Mouse (Mus musculus): ENCODE results near the gene Arvcf.

The Arvcf gene

GRCm38 (mm10) chr16:18347931-18348600 is at the start of gene Arvcf, which contains the start of gene Tango2:
Gene Arvcf (plus strand): TSS chr16:18348182.
Gene Tango2 (minus strand): TSS chr16:18348103.
- DNase-seq (ENCODE audit: low read depth, low spot score), result peak; percentile 61

DNA sequence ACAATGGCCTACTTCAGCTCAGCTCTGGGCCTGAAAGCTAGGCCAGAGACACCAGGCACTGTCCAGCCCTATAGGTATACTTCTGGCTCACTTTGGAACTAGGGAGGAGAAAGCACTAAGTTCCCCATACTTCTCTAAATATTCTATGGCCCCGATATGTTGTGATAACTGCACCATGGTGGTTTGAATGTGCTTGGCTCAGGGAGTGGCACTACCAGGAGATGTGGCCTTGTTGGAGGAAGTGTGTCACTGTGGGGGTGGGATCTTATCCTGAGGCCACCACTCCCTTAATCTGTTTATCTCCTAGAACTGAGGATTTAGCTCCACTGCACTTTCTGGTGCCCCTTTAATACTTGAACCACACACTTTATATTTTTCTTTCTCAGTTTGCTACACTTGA is 39.8 kb upstream of the Arvcf start:
- no peak for DNase-seq (ENCODE audit: low read depth, low spot score)

- DNase-seq (ENCODE audit: low read depth, low spot score), result no peak
Measured at GRCm38 (mm10) chr16:18318992-18319391, 29.0 kb upstream of the Arvcf start.

GRCm38 (mm10) chr16:18321443-18321842 is 26.5 kb upstream of the Arvcf start:
- no peak for DNase-seq (ENCODE audit: low read depth, low spot score)

- no peak for DNase-seq (ENCODE audit: low read depth, low spot score)
Measured at GRCm38 (mm10) chr16:18323460-18323859, 24.5 kb upstream of the Arvcf start.

DNA sequence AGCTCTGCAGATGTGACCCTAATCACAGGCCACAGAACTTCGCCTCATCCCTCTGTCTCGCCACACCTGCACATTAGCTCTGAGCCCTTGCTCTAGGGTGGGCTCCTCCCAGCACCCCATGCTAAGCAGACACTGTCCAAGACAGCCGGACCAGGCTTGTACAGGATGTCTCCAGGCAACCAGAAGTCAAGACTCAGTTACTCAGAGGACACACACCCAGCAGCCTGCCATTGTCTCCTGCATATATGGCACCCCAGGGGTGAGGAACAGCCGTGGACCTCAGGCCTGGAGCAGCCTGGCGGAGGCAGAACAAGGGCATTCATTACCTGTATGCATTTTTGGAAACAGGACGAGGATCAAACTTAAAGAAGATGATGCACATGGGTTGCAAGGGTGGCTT is 24.0 kb upstream of the Arvcf start:
- DNase-seq (ENCODE audit: low read depth, low spot score), result no peak

GRCm38 (mm10) chr16:18325741-18326140 is 22.2 kb upstream of the Arvcf start:
- no peak for DNase-seq (ENCODE audit: low read depth, low spot score)

DNA sequence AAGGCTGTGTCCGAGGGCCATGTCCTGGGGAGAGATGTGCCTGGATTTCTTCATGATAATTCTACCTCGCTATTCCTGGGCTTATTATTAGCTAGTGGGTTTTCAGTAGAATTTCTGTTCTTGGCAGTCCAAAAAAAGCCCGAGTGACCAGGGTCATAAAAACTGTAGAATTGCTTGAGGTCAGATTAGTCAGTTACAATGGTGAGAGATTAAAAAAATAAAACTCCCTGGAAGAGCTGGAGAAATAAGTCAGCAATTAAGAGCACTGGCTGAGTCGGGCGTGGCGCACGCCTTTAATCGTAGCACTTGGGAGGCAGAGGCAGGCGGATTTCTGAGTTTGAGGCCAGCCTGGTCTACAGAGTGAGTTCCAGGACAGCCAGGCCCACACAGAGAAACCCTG is 20.0 kb upstream of the Arvcf start:
- no peak for DNase-seq (ENCODE audit: low read depth, low spot score)

DNA sequence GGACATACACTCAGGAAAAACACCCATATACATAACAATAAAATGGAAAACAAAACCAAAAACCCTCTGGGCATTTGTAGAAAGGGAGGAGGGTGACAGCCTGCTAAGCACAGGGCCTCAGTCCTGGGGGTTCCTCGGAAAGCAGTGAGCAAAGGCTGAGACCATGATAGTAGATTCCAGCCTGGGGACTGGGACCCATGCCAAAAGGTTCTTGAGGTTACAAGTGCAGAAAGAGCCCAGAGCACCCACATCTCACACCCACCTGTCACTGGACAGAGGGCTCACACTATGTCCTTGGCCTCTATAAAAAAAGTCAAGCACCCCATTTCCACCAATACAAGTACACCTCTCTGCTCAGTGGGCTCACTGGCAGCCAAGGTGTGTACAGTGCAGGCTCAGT is 19.5 kb upstream of the Arvcf start:
- no peak for DNase-seq (ENCODE audit: low read depth, low spot score)

DNA sequence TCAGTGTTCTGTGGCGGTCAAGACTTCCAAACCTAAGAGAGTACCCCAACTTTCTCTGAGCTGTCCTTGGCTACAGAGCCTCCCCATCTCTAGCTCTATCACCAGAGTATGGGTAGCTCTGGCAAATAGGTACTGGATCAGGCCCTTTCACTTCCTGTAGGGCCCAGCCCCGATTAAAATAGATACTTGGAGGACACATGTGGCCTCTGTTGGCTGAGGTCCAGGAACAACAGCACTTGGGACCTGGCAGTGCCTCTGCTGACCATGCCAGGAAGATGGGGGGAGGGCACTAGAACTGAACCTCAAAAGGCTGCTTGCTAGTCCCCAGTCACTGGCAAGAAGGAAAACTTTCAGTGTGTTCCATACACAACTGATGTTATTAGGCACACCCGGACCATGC is 14.0 kb upstream of the Arvcf start:
- no peak for DNase-seq (ENCODE audit: low read depth, low spot score)

- DNase-seq (ENCODE audit: low read depth, low spot score), result no peak
Measured at GRCm38 (mm10) chr16:18335981-18336380, 12.0 kb upstream of the Arvcf start.

- no peak for DNase-seq (ENCODE audit: low read depth, low spot score)
Measured at GRCm38 (mm10) chr16:18337261-18337660, 10.7 kb upstream of the Arvcf start.

DNA sequence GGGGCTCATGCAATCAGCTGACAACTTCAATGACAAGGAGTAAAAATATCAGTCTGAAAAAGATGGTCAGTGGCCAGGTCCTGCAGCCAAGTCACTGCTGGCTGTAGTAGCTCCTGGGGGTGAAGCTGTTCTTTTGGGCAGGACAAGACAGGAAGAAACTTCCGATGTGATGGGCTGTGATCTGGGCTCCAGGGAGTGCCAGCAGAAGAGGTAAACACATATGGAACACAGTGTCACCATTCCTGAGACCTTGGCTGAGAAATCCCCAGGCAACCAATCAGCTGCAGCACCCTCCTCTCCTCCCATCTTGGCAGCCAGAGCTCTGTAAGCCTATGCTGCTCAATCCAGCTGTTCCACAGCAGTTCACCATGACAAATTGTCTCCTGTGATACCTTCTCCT is 8.1 kb upstream of the Arvcf start:
- no peak for DNase-seq (ENCODE audit: low read depth, low spot score)

DNA sequence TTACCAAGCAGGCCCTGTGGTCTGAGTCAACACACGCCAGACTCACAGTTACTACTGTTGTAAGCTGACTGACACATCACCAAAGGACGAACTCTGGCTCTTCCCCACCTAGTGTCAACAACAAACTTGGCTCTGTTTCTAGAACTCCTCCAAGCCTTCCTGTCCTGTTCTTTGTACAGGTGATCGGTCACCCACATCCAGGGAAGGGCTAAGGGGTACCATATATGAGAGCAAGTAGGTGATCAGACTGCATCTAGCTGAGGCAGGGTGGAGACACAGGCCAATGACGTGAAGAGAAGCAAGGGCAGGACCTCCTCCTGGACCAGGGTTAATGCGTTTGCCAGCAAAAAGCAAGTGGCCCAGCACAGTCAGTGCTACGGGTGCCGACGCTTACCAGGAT is 6.4 kb upstream of the Arvcf start:
- no peak for DNase-seq (ENCODE audit: low read depth, low spot score)

DNA sequence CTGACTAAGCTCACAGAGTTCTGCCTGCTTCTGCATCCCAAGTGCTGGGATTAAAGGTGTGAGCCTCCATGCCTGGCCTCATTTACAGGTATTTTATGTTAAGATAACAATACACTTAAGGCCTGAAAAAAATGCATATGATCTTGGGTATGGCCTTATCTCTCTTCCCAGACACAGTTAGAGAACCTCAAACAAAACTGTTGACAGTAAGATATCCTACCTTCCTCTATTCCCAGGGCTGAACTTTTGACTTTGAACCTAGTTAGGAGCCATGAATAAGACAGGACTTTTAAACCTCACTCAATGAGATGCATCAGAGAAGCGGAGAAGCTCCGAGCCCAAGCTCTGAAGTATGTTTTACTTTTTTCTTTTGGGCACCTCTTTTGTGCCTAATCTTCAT is 5.9 kb upstream of the Arvcf start:
- no peak for DNase-seq (ENCODE audit: low read depth, low spot score)

DNA sequence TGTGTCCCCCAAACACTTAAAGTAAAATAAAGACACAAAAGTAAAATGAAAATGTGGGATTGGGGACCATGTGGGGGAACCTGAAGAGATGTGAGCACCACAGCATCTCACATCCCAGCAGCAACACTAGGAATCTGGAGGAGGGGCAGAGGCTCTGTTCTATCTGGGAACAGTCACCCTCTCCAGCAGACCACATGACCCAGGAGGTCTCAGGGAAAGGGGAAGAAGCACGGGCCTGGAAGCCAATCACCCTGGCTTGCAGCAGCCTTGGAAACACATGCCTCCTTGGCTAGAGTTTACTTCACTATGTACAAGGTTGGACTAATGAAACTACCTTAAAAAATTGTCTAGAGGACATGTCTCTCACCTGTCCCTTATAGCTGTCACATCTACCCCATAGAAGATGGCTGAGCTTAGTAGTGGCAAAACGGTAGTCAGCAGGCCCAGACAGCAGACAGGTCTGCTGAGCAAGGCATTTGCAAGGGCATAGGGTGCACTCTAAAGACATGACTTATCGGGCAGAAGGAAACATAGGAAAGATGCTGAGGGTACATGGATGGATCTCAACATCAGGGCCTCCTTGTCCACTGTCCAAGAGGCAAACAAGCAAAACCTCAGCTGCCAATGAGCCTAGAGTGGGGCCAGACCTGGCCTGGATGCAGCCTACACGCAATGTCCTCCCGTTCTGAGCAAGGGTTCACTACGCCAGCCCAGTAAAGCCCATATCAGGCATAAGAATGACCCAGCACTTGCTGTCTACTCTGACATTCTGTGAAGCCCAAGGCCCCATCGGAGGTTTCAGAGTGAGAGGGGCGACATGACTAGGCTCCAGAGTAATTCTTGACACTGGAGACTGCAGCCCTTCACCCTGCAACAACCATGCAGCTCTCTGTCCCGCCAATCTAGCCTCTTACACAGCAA is 5.1 kb upstream of the Arvcf start:
- DNase-seq (ENCODE audit: low read depth, low spot score), result peak; percentile 15

GRCm38 (mm10) chr16:18343778-18344177 is 4.2 kb upstream of the Arvcf start:
- peak; percentile 96 for DNase-seq (ENCODE audit: low read depth, low spot score)

DNA sequence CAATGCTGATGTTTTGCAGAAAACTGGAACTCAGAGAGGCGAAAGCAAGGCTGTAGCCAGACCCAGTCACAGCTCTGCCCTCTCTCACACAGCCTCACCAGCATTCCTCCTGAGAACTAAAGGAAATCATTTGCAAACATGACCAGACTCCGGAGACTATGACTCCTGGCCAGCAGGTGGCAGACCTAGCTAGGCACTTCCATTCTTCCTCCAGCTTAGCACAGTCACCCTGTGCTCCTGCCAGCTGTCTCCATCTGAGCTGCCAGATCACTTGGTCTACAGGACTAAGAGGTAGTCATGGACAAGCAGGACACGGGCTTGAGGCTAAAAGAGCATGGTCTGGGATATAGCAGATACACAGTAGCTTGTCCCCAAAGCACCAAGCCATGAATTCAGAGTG is 2.7 kb upstream of the Arvcf start:
- peak; percentile 88 for DNase-seq (ENCODE audit: low read depth, low spot score)

- DNase-seq (ENCODE audit: low read depth, low spot score), result peak; percentile 12
Measured at GRCm38 (mm10) chr16:18348601-18349175, 706 bp downstream of the Arvcf start.

- no peak for DNase-seq (ENCODE audit: low read depth, low spot score)
Measured at GRCm38 (mm10) chr16:18349761-18350325, 1.9 kb downstream of the Arvcf start.

GRCm38 (mm10) chr16:18351313-18352055 is 3.5 kb downstream of the Arvcf start:
- peak; percentile 18 for DNase-seq (ENCODE audit: low read depth, low spot score)
